Mouse (Mus musculus): ENCODE results near the gene Rnf217. TPM values are rescaled to one million over a fixed set of nuclear protein-coding genes. Genes with fewer than 3 reads are reported as not detected.

Gene Rnf217
- polyA plus RNA-seq, 1 experiment from 2014 or later: 0.22 TPM

GRCm38 (mm10) chr10:31555433-31555960, 53.5 kb downstream of the Rnf217 start:
- no peak for DNase-seq (ENCODE audit: low spot score)

GRCm38 (mm10) chr10:31553302-31553701, 55.7 kb downstream of the Rnf217 start:
- DNase-seq (ENCODE audit: low spot score): no peak

- DNase-seq (ENCODE audit: low spot score): no peak
These were observed 57.1 kb downstream of the Rnf217 start for GRCm38 (mm10) chr10:31551850-31552249.

GRCm38 (mm10) chr10:31551362-31551761, 57.6 kb downstream of the Rnf217 start:
- no peak for DNase-seq (ENCODE audit: low spot score)

GRCm38 (mm10) chr10:31547156-31547555, 61.8 kb downstream of the Rnf217 start:
- DNase-seq (ENCODE audit: low spot score): no peak

GRCm38 (mm10) chr10:31544149-31544942, 64.6 kb downstream of the Rnf217 start:
- no peak for DNase-seq (ENCODE audit: low spot score)

- DNase-seq (ENCODE audit: low spot score): no peak
These were observed 68.5 kb downstream of the Rnf217 start for GRCm38 (mm10) chr10:31540518-31540917.

GRCm38 (mm10) chr10:31539351-31539750, 69.6 kb downstream of the Rnf217 start:
- no peak for DNase-seq (ENCODE audit: low spot score)

GRCm38 (mm10) chr10:31538721-31539120, 70.3 kb downstream of the Rnf217 start:
- no peak for DNase-seq (ENCODE audit: low spot score)

GRCm38 (mm10) chr10:31538243-31538642, 70.7 kb downstream of the Rnf217 start:
- no peak for DNase-seq (ENCODE audit: low spot score)

GRCm38 (mm10) chr10:31537213-31537612, 71.8 kb downstream of the Rnf217 start:
- no peak for DNase-seq (ENCODE audit: low spot score)

- DNase-seq (ENCODE audit: low spot score): no peak
These were observed 73.9 kb downstream of the Rnf217 start for GRCm38 (mm10) chr10:31535046-31535445.

GRCm38 (mm10) chr10:31533270-31533826, 75.6 kb downstream of the Rnf217 start:
- no peak for DNase-seq (ENCODE audit: low spot score)

- DNase-seq (ENCODE audit: low spot score): no peak
These were observed 76.2 kb downstream of the Rnf217 start for GRCm38 (mm10) chr10:31532782-31533181.

GRCm38 (mm10) chr10:31528297-31528984, 80.5 kb downstream of the Rnf217 start:
- no peak for DNase-seq (ENCODE audit: low spot score)

GRCm38 (mm10) chr10:31525705-31526104, 83.3 kb downstream of the Rnf217 start:
- DNase-seq (ENCODE audit: low spot score): no peak

GRCm38 (mm10) chr10:31519420-31519819, 89.6 kb downstream of the Rnf217 start:
- DNase-seq (ENCODE audit: low spot score): no peak

GRCm38 (mm10) chr10:31518210-31518609, 90.8 kb downstream of the Rnf217 start:
- no peak for DNase-seq (ENCODE audit: low spot score)

GRCm38 (mm10) chr10:31517192-31517591, 91.8 kb downstream of the Rnf217 start:
- DNase-seq (ENCODE audit: low spot score): no peak

GRCm38 (mm10) chr10:31515897-31516296, 93.1 kb downstream of the Rnf217 start:
- DNase-seq (ENCODE audit: low spot score): no peak

GRCm38 (mm10) chr10:31504134-31504551, 104.8 kb downstream of the Rnf217 start:
- no peak for DNase-seq (ENCODE audit: low spot score)

GRCm38 (mm10) chr10:31503542-31504133, 105.3 kb downstream of the Rnf217 start:
- DNase-seq (ENCODE audit: low spot score): no peak
